Mouse (Mus musculus): ENCODE results near the gene Rrp8.

Rrp8 gene

DNA sequence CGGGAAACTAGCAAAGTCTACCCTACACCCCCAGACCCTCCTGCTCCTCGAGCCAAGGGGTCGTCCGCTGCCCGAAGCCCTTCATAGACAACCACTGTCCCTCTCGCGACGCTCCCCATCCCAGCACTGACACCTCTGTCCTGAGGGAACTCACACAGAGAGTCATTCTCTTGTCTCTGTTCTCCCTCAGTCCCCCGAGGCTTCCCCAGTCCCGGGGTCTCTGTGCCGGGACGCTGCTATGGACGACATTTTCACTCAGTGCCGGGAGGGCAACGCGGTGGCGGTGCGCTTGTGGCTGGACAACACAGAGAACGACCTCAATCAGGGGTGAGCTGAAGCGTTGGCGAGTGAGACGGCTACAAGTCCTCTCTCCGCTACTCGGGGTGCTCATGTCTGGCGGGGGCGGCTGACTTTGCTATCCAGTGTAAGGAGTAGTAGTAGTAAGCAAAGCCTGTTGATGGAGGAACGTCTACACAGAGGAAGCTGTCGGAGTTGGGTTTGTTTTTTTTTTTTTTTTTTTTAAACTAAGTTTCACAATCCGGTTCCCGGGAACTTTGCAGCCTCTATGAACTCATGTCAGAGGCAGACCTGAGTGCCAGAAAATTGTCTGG is at the start of gene Rrp8:
Gene Rrp8, minus strand, starts transcription at position 475 of the 611 bp plus-strand sequence.
- DNase-seq (ENCODE audit: low read depth, low spot score): peak; percentile 33

DNA sequence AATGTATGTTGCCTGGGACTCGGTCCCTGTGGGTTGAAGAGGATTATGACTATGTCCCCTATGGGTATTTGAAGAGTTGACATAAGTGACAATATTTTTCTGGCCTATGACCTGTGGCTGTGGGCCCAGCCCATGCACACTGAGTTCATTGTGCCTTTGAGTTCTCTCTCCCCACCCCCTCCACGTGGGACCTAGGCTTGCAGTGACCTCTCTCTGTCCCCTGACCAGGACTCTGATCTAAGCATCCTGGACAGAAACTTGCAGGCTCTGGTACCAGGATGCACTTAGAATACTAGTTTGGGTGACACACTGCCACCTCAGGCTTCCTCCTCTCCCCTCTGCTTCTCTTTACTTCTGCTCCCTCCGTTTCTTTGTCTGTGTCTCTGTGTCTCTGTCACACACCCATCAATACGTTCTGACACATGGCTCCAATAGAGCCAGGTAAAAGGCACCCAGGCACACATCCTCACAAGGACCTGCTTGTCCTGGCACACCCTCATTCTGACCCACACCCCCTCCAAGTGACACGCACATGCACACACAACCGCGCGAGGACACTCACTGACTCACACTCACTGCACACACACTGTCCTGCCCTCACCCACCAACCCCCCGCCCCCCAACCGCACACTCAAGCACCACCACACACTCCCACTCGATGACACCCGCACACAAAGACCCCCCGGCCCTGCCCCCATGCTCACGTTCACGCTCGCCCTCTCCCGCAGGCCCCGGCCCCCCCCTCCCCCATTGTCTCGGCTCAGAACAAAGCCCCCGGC is 49.5 kb upstream of the Rrp8 start:
- DNase-seq (ENCODE audit: low read depth, low spot score): no peak

DNA sequence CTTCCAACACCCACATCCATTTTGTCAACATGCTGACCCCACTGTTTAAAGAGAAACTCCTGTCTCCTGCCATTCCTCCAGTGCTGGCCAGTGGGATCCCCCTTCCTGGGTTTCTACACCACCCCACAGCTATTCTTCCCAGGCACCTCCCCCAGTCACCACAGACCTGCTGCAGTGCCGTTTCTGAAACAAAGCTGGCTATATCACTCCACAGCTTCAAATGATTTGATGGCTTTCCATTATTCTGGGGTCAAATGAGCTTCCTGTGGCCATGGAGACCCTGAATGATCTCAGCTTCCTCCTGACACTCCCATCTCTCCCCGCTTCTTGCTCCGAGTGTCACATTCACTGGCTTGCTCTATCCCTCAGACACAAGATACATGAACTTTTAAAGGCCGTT is 47.4 kb upstream of the Rrp8 start:
- DNase-seq (ENCODE audit: low read depth, low spot score): no peak

DNA sequence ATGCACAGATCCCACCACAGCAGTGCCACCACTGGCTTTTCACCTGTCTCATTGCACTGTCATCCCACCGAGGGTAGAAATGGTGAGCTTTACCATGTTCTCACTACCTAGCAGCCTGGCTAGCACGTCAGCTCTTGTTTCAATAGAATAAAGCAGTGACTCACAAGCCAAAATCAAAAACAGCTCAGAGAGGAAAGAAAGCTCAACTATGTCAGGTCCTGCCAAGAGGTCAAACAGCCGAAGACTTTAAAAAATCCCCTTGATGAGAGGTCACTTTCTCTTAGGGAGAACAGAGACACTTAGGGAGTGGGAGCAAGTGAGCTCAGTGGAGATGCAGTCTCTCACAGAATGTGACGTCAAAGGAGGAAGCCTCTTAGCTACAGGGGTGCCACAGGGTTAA is 46.7 kb upstream of the Rrp8 start:
- no peak for DNase-seq (ENCODE audit: low read depth, low spot score)

DNA sequence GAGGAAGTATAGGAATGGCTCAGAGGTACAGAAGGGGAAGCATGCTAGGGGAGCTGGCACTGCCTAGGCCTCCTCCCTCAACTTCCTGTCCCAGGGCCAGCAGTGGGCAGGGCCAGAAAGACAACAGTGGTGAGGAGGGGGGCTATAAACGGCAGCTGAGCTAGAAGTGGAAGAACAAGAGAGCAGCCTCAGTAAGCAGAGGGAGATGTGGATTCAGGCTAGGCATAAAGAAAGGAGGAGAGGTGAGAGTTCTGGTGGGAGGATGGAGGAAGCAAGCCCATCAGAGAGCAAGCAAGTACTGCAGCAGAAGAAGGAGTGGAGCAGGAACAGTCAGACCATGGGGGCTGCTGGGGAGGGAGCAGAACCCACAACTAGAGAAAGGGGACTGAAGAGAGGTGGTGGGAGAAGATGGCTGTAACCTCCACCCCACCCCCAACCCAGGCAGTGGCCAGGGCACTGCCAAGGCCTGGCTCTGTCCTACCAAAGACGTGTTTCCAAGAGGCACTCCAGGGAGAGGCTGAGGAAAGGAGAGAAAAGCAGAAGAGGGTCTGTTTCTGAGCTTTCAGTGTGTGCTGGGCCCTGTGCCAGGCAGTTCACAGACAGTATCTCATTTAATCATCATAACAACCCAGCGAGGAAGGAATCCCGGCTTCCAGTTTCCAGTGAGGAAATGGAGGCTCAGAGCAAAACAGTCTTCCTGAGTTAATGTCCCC is 41.5 kb upstream of the Rrp8 start:
- DNase-seq (ENCODE audit: low read depth, low spot score): no peak

DNA sequence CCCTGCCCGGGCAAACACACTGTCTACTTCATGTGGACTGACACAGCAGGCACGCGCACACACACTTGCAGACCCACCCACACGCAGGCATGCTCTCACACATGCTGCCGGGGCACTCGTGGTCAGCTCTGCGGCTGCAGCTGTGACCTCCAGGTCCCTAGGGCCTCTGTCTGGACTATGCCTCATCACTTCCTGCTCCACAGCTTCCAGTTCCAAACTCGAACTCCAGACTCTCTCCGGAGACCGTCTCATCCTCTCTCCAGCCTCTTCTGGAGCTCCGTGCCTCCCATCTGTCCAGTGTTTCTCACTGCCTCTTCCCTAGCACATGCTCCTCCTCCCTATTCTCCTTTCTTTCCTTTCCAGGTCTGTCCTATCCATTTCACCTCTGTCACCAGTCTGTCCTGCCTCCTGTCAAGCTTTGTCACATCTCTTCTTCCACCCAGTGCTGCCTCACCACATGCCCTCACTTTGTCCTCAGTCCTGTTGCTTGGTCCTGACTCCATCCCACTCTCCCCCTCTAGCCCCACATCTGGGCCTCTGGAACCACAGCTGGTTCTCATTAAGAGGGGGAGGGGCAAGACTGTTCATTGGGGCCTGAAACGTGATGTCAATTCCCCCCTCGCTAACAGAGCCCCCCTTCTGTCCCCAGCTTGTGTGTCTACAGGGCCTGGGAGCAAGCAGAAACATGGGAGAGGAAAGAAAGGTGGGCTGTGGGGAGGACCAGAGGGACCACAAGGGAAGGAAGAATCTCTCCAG is 40.8 kb upstream of the Rrp8 start:
- no peak for DNase-seq (ENCODE audit: low read depth, low spot score)

DNA sequence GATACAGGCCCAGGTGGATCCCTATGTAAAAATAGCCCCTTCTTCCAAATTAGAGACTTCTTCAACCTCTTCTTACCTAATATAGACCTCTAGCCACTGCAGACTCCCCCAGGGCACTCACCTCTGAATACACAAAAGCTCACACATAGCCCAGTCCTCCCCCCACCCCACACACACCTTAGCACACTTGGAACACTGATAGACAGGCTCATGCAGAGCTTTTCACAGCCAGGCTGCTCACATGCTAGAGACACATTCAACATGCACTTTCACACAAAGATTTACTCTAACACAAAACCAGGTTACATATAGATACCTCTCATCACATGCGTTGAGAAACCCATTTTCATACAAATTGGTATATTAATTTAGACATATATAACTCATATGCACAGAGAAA is 40.1 kb upstream of the Rrp8 start:
- DNase-seq (ENCODE audit: low read depth, low spot score): no peak

DNA sequence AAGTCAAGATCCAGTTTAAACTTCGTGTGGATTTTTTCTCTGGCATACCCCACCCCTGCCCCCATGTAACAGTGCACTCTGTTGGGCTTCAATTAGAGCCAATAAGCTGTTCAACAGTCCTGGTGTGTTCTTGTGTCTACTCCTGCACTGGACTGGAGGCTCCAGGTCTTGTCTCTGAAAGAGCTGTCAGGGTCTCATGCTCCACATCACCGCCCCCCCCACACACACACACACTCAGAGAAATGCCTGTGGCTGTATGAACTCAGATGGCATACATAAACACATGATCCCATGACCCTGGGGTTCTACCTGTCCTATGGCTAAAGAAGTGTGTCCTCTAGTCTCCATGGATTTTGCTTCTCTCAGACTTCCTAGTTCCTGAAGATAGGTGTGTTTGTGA is 38.8 kb upstream of the Rrp8 start:
- DNase-seq (ENCODE audit: low read depth, low spot score): no peak

DNA sequence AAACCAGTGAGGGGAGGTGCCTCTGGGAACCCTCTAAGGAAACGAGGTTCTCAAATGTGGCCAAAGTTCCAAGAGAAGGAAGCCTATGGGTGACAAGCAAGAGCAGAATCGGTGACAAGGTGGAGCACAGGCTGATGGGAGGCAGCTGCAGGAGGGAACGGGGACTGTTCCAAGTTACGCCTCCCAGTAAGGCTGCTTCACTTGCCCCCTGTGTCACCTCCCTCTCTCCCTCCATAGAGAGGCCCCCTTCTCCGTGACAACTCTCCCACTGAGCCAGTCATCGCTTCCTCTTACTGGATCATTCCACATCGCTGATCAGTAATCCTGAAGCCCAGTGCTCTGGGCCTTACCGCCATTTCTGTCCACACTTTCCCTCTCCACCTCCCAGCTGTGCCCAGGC is 37.5 kb upstream of the Rrp8 start:
- no peak for DNase-seq (ENCODE audit: low read depth, low spot score)

DNA sequence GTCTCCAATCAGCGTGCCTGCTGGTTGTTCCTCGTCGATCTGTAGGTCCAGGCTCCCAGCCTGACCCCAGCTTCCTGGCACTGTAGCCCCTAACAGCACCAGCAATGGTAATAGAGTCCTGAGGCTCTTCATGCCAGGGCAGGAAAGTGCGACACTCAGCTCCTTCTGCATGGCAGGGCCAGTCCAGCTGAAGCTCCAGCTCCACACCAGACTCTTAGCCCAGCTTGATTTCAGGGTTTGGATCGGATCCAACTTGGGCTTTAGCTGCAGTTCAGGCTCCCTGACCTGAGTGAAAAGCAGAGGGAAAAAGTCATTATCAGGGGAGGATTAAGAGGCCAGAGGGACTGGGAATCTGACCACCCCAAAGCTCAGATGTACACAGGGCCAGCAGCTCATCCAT is 35.9 kb upstream of the Rrp8 start:
- no peak for DNase-seq (ENCODE audit: low read depth, low spot score)

DNA sequence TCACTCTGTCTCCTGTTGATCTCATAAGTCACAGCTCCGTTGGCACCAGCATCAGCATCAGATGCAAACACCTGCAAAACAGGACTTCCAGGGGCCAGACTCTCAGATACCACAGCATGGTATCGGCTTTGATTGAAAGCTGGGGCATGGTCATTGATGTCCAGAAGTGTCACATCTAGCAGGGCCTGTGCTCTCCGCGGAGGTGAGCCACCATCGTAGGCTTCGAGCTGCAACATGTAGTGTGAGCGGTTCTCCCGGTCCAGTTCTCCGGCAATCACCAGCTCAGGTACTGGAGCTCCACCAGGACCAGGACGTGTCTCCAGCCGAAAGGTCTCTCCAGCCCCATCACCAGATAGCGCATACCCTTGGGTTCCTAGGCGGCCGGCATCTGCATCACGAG is 35.1 kb upstream of the Rrp8 start:
- no peak for DNase-seq (ENCODE audit: low read depth, low spot score)

DNA sequence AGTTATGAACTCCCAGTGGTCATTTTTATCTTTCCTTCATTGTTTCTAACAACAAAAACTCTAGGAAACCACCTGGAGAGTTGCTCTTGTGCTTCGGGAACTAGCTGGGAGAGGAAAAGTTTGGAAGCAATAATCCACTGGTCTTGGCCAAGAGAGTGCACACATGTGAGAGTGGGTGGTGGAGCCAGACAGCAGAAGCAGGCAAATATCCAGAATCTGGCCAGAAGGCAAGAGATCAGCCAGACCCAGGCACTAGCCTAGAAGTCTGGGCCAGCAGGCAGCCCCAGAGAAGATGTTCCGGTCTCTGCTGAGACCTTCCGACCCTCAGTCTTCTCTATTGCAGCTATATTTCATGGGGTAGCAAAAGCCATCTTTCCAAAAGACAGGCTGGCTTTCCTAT is 32.8 kb upstream of the Rrp8 start:
- DNase-seq (ENCODE audit: low read depth, low spot score): no peak

DNA sequence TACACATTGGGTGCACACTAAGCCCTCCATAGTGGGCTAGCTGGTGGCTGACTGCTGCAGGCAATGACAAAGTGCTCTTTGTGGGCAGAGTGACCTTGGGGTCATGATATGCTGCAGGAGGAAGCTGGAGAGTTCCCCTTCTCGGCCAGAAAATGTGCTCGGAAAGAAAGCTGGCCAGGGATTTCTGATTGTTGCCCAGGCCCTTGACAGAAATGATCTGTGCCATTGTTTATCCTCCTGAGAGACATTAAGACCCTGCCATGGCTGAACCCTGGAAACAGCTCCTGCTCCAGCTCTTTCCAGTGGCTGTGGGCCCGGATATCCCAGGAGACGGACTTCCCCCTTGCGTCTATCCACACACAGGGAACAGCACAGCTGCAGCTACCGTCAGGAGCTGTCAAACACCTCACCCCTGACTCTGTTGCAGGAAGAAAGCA is 30.6 kb upstream of the Rrp8 start:
- no peak for DNase-seq (ENCODE audit: low read depth, low spot score)

DNA sequence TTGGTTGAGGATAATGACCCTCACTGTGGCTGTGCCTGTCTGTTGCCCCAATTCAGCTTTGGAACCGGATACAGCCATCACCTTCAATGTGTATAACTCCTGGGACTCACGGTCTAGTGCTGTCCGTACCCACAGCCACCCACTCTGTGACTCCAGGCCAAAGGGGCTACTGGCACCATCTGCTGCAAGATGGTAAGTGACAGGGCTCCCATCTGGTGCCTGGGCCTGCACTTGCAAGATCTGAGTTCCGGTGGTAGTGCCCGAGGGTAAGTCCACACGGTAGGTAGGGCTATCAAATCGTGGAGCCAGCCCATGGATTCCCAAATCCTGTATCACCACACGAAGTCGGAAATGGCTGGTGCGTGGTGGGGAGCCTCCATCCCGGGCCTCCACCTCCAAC is 27.1 kb upstream of the Rrp8 start:
- no peak for DNase-seq (ENCODE audit: low read depth, low spot score)

DNA sequence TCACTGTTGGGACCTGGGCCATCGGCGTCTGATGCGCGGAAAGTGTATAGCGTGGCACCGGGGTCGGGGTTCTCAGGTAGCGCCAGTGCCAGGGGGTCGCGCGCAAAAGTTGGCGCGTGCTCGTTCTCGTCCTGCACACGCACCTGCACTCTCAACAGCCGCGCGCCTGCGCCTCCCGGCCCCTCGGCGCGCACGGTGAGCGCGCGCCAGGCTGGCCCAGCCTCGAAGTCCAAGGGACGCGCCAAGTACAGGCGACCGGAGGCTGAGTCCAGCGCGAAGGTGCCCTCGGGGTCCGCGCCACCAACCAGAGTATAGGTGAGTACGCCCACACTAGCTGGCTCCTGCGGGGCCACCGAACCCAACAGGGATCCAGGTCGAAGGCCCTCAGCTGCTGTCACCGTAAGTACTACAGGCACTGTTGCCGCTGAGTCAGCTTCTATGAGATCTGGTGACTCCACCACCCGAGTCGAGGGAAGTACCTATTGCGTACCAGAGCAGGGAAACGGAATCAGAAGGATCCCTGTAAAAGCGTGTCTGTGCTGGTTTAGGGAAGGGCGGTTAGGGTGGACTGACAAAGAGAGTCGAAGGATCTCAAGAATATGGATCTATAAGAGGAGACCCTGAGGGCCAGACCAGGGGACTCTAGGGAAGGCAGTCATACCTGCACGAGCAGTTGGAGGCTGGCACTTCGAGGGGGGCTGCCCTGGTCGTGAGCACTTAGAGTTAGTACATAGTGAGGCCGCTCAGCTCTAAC is 25.5 kb upstream of the Rrp8 start:
- DNase-seq (ENCODE audit: low read depth, low spot score): peak; percentile 28

DNA sequence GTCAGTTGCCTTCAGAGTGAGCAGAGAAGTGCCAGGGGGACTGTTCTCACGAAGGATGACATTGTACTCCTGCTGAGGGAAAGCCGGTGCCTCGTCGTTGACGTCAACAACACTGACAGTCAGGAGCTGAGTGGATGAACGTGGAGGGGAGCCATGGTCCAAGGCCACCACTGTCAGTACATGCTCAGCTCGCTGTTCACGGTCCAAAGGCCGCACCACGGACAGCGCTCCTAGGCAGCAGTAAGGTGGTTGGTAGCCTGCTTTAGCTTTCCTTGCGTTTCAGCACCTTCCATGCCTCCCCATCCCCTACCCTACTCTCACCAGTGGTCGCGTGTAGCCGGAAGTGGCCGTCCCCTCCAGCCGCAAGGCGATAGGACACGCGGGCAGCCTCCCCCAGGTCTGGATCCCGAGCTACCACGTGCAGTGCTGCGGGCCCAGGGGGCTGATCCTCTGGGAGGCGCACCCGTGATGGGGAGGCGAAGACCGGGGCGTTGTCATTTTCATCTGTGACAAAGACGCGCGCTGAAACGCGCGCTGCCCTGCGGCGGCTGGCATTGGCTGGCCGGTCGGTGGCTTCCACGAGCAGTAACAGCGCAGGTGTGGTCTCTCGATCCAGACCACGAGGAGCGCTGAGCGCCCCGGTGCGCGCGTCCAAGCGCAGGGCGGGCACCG is 24.8 kb upstream of the Rrp8 start:
- peak; percentile 63 for DNase-seq (ENCODE audit: low read depth, low spot score)

DNA sequence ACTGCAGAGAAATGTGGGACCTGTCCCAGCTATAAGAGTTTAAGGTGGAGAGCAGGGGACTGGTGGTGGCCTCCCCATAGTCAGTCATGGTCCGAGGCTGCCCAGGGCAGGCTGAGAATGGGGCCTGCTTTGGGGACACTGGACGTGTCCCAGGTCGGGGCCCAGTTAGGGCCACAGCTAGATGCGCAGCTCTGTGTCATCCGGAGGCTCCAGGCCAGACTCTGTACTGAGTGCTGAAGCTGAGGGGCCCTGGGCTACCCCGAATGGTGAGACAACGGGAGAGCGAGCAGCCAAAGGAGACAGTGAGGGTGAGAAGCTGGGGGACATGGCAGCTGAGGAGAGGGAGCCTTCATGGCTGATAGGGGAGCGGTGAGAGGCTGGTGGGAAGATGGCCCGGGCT is 16.1 kb upstream of the Rrp8 start:
- DNase-seq (ENCODE audit: low read depth, low spot score): no peak

DNA sequence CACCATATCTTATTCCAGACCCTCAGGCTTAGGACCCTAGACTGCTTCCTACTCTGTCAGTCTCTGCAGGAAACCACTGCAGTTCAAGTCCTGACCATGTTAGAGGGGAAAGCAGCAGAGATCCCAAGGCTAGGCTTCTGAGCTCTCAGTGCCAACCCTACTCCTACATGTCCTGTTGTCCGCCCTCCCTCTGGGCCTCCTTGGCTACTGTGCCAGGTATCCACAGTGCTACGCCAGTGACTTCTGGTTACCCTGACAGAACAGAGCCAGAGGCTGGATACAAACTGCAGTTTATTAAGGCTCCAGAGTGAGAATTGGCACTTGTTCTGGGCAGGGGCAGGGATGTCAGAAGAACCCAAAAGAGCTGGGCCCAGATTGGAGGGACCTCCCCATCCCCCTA is 15.5 kb upstream of the Rrp8 start:
- DNase-seq (ENCODE audit: low read depth, low spot score): no peak

DNA sequence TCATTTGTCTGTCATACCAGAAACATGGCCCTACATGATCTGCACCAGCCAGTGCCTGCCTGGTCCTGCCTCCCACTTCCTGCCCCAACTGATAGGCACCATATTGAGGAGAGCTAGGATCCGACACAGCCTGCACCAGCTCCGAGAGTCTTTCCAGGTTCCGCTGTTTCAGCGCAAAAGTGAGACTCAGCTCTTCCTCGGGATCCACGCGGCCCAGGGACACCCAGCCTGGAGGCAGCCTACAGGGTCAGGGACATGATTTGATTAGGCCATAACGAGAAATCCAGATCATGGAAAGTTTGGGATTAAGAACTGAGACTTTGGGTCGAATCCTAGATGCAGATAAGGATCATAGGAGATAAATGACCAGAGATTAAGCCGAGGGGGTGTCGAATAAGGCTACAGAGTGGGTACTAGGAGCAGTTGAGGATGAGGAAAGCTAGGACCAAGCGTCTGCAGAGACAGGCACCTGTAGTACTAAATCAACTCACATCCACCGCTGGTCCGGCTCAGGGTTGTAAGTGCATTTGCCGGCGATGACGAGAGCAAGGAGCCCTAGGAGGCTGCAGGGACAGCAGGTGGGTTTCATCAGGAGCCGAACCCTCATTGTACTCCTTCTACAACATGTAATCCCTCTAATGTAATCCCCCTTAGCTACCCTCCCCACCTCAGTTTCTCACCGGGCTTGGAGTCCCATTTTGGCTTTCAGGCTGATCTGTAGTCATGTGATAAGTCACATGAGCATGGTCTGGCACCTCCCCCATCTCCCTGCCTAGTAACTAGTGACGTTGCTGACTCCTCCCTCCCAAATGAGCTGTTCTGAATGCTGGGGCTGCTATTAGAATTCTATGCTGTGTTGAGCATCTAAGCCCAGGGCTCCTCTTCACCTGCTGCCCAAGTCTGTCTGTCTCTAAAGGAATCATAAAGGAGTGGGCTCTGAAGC is 14.6 kb upstream of the Rrp8 start, which contains the start of gene Tpp1:
Gene Tpp1, minus strand, starts transcription at position 745 of the 943 bp plus-strand sequence.
- DNase-seq (ENCODE audit: low read depth, low spot score): peak; percentile 94

DNA sequence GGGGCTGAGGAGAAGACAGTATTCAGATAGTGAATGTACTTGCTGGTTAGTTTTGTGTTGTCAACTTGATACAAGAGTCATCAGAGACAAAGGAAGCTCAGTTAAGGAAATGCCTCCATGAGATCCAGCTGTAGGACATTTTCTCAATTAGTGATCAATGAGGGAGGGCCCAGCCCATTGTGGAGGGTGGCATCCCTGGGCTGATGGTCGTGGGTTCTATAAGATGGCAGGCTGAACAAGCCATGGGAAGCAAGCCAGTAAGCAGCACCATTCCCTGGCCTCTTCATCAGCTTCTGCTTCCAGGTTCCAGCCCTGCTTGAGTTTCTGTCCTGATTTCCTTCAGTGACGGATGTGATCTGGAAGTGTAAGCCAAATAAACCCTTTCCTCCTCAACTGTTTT is 10.6 kb upstream of the Rrp8 start:
- DNase-seq (ENCODE audit: low read depth, low spot score): no peak

Data from R1 (cell line).